Comparison of ENCODE assay signal across 21 mouse cellular contexts in the genomic region with DNA sequence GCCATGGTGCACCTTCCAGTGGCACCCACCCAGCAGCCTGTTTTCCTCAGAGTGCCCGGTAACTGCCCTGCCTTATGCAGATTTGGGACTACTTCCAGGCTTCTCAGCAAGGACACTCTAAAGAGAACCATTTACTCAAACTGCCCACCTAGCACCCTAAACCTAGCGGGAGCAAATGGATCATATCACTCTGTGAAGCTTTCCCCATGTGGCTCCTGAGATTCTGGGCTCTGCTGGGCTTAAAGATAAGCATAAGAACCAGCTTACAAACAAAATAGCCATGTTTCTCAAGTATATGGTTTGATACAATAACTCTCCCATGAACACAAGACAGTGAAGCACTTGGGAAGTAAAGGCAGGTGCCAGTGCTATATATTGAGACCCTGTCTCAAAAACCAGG. TPM values are rescaled to one million over a fixed set of nuclear protein-coding genes. Genes with fewer than 3 reads are reported as not detected.
DNase-seq lines count a peak whose midpoint lies in the region; ATAC-seq lines count a peak whose summit lies in the region.
"Had no signal": no experiment of that assay in that cellular context is flagged by ENCODE, and none has a peak within 500 bp of the region (broad histone marks: within the 10 kb centered on the region; RNA-seq: fewer than 3 reads in every experiment).

No protein-coding gene starts in this region.

- peaks cover 62% of the 10 kb centered on the region for H3K36me3 ChIP-seq in hindbrain, embryonic 14.5 days (replicated peaks; ENCODE audit: control insufficient read depth, insufficient read depth)
- H3K36me3 ChIP-seq in hindbrain, embryonic 11.5 days (ENCODE audit: control insufficient read depth, insufficient read depth, low read length): peaks cover 2% of the 10 kb centered on the region; the same call in 1 of the 2 replicates
- peaks cover 77% of the 10 kb centered on the region for H3K36me3 ChIP-seq in liver, embryonic 15.5 days (replicated peaks)

- ATAC-seq in hindbrain, embryonic 14.5 days (ENCODE audit: low FRiP score): no peak
- no peak for ATAC-seq in hindbrain, embryonic 11.5 days (ENCODE audit: low FRiP score)
- ATAC-seq in erythroid progenitor cell, adult 5-6 weeks (replicated peaks; ENCODE audit: low FRiP score, poor library complexity, severe bottlenecking): peak; percentile 51; the same call in 1 of the 2 replicates
- peak; percentile 41; the same call in 1 of the 2 replicates for ATAC-seq in liver, embryonic 15.5 days (ENCODE audit: insufficient read depth)
- ATAC-seq in megakaryocyte-erythroid progenitor cell, adult 5-6 weeks (replicated peaks; ENCODE audit: low FRiP score, low TSS enrichment, poor library complexity, severe bottlenecking): peak; percentile 84
- ATAC-seq: activated CD4-positive, CD25-positive, alpha-beta regulatory T cell, adult 4 months; forebrain, embryonic 13.5 days; forebrain, postnatal 0 days; hindbrain, postnatal 0 days; Patski had no signal

- H3K9me3 ChIP-seq in hindbrain, embryonic 14.5 days (ENCODE audit: control insufficient read depth, low read length): no peaks in the 10 kb centered on the region
- H3K9me3 ChIP-seq in hindbrain, embryonic 11.5 days (ENCODE audit: control insufficient read depth, low read length): no peaks in the 10 kb centered on the region
- no peaks in the 10 kb centered on the region for H3K9me3 ChIP-seq in liver, embryonic 15.5 days (replicated peaks)
- H3K9me3 ChIP-seq: embryonic facial prominence, embryonic 12.5 days; forebrain, embryonic 13.5 days; heart, embryonic 13.5 days; hindbrain, embryonic 12.5 days had no signal

- DNase-seq in hindbrain, embryonic 14.5 days (ENCODE audit: low spot score): no peak
- DNase-seq in hindbrain, embryonic 11.5 days (ENCODE audit: low spot score): no peak
- DNase-seq in left cerebral cortex, postnatal 25 days (ENCODE audit: low spot score in 2 of 2): no peak
- no peak for DNase-seq in urinary bladder, adult 2 months (ENCODE audit: low spot score)
- DNase-seq: adrenal gland, adult 2 months; adrenal gland, postnatal 36 days; forebrain, postnatal 0 days; gastrocnemius, postnatal 36 days; heart, adult 11 months; heart, postnatal 36 days had no signal

- no peak overlapping the region for H3K9ac ChIP-seq in hindbrain, embryonic 14.5 days
- no peak overlapping the region for H3K9ac ChIP-seq in hindbrain, embryonic 11.5 days (ENCODE audit: low read depth, low read length)
- no peak overlapping the region for H3K9ac ChIP-seq in liver, embryonic 15.5 days
- H3K9ac ChIP-seq: embryonic facial prominence, embryonic 12.5 days; forebrain, embryonic 13.5 days; forebrain, postnatal 0 days; heart, embryonic 13.5 days; hindbrain, embryonic 12.5 days had no signal

- no peak overlapping the region for H3K4me3 ChIP-seq in hindbrain, embryonic 14.5 days (replicated peaks; ENCODE audit: low read length)
- H3K4me3 ChIP-seq in hindbrain, embryonic 11.5 days (ENCODE audit: low read depth, low read length): no peak overlapping the region
- no peak overlapping the region for H3K4me3 ChIP-seq in liver, embryonic 15.5 days (replicated peaks)
- H3K4me3 ChIP-seq: embryonic facial prominence, embryonic 12.5 days; forebrain, embryonic 13.5 days; heart, embryonic 13.5 days; hindbrain, embryonic 12.5 days had no signal

- no peak overlapping the region for H3K4me2 ChIP-seq in hindbrain, embryonic 14.5 days (replicated peaks)
- H3K4me2 ChIP-seq in hindbrain, embryonic 11.5 days (replicated peaks; ENCODE audit: low read depth, low read length): no peak overlapping the region
- H3K4me2 ChIP-seq in liver, embryonic 15.5 days: no peak overlapping the region
- H3K4me2 ChIP-seq: embryonic facial prominence, embryonic 12.5 days; forebrain, embryonic 13.5 days; heart, embryonic 13.5 days; hindbrain, embryonic 12.5 days had no signal

- 92% methylated on average over 2 of the region's 2 CpGs for WGBS in hindbrain, embryonic 14.5 days
- 96% methylated on average over 2 of the region's 2 CpGs for WGBS in hindbrain, embryonic 11.5 days
- 52% methylated on average over 2 of the region's 2 CpGs for whole genome bisulfite sequencing in liver, embryonic 15.5 days (ENCODE audit: insufficient replicate concordance)

- intact Hi-C loops in left cerebral cortex, postnatal 25 days (cut with DNase I): no loop called here

- no peaks in the 10 kb centered on the region for H3K4me1 ChIP-seq in hindbrain, embryonic 14.5 days (replicated peaks; ENCODE audit: control insufficient read depth, insufficient read depth, low read length)
- no peaks in the 10 kb centered on the region for H3K4me1 ChIP-seq in hindbrain, embryonic 11.5 days (replicated peaks; ENCODE audit: control insufficient read depth, insufficient read depth, low read length)
- peaks cover 20% of the 10 kb centered on the region for H3K4me1 ChIP-seq in liver, embryonic 15.5 days (replicated peaks)
- H3K4me1 ChIP-seq: embryonic facial prominence, embryonic 12.5 days; forebrain, embryonic 13.5 days; hindbrain, embryonic 12.5 days had no signal

- 0 out of 2 replicates have a peak overlapping the region, but pooled peaks have one; percentile 2 for H3K27ac ChIP-seq in hindbrain, embryonic 14.5 days
- H3K27ac ChIP-seq in hindbrain, embryonic 11.5 days (ENCODE audit: low read depth, low read length): no peak overlapping the region
- peak overlapping the region; percentile 59; the same call in 1 of the 2 replicates for H3K27ac ChIP-seq in liver, embryonic 15.5 days (replicated peaks)
- H3K27ac ChIP-seq: embryonic facial prominence, embryonic 12.5 days; forebrain, embryonic 13.5 days; heart, embryonic 13.5 days; hindbrain, embryonic 12.5 days; hindbrain, postnatal 0 days had no signal

- no peaks in the 10 kb centered on the region for H3K27me3 ChIP-seq in hindbrain, embryonic 14.5 days (ENCODE audit: control insufficient read depth, insufficient read depth, low read length)
- H3K27me3 ChIP-seq in hindbrain, embryonic 11.5 days (ENCODE audit: control insufficient read depth, insufficient read depth, low read length): no peaks in the 10 kb centered on the region
- no peaks in the 10 kb centered on the region for H3K27me3 ChIP-seq in liver, embryonic 15.5 days
- H3K27me3 ChIP-seq: CH12.LX; embryonic facial prominence, embryonic 12.5 days; forebrain, embryonic 13.5 days; heart, embryonic 13.5 days; hindbrain, embryonic 12.5 days; Patski had no signal

RNA-seq across cellular contexts. Expression of a gene that starts 11.8 kb away (rescaled TPM):
- polyA plus RNA-seq in hindbrain, embryonic 14.5 days (2014; fragmentation: Nextera tagmentation; extraction: Ambion mirVana): 68.2 and 69.4 TPM in 2 replicates
- polyA plus RNA-seq in hindbrain, embryonic 11.5 days (2014; fragmentation: Nextera tagmentation; extraction: Ambion mirVana): 54.9 and 56.1 TPM in 2 replicates
- 26.8 and 29.9 TPM in 2 replicates for total RNA-seq in erythroid progenitor cell, adult 5-6 weeks (2015; ENCODE audit: low replicate concordance)
- total RNA-seq in erythroid progenitor cell, adult 5-6 weeks (2017; ENCODE audit: low replicate concordance): 36.9 and 47.2 TPM in 2 replicates
- 33.8 and 34.7 TPM in 2 replicates for polyA plus RNA-seq in liver, embryonic 15.5 days (2015; fragmentation: Nextera tagmentation; extraction: Ambion mirVana)
- 6.0 and 8.5 TPM in 2 replicates for total RNA-seq in megakaryocyte-erythroid progenitor cell, adult 5-6 weeks (2014; fragmentation: Nextera tagmentation)
- total RNA-seq in megakaryocyte-erythroid progenitor cell, adult 5-6 weeks (2017): 8.7 and 8.9 TPM in 2 replicates
- 10 to 100 TPM; 90.5 to 94.2 TPM for total RNA-seq in left cerebral cortex, postnatal 25 days (2021)
- 94.6 and 103 TPM in 2 replicates for polyA plus RNA-seq in urinary bladder, adult 2 months (2012; rRNA removed)

Comparison
In these comparisons a context has a peak if more than half of its experiments do, and no peak if none do; other contexts are left out.
1. ATAC-seq: peak in erythroid progenitor cell, adult 5-6 weeks (single experiment), liver, embryonic 15.5 days (single experiment) and megakaryocyte-erythroid progenitor cell, adult 5-6 weeks (single experiment); none in hindbrain, embryonic 14.5 days (single experiment) and hindbrain, embryonic 11.5 days (single experiment).